ENCODE assay signal across 23 mouse cellular contexts in the genomic region with DNA sequence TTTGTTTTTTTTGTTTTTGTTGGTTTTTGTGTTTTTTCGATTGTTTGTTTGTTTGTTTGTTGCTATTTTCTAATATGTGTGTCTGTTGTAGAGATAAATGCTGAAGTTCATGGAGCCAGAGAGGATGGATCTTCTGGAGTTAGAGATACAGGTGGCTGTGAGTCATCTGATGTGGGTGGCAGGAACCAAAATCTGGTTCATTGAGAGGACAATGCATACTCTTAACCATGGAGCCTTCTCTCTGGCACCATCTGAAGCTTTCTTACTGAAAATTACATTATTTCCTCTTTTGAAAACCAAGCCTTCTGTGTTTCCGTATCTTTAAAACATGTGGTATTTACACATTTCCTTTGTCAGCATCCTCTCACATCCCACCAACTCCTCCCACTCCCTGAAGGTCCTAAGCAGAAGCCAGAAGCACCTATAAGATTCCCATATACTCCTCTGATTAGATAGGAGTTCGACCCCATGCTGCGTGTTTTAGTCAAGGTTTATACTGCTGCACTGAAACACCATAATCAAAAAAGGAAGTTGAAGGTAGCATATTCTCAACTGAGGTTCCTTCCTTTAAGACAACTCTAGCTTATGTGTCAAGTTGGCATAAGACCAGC. TPM values are rescaled to one million over a fixed set of nuclear protein-coding genes. Genes with fewer than 3 reads are reported as not detected.
DNase-seq lines count a peak whose midpoint lies in the region; ATAC-seq and TF ChIP-seq lines count a peak whose summit lies in the region.
"Had no signal": no experiment of that assay in that cellular context is flagged by ENCODE, and none has a peak within 500 bp of the region (broad histone marks: within the 10 kb centered on the region; RNA-seq: fewer than 3 reads in every experiment).

No protein-coding gene starts in this region.

- no peak for TF ChIP-seq CTCF in lung, adult 2 months (IDR thresholded peaks at IDR 0.05; ENCODE audit: insufficient read depth, low read length)

- intact Hi-C loops in left cerebral cortex, postnatal 36 days (cut with DNase I) = loop anchor here (10.0 kb wide), 1 partner anchor 46 kb away; no protein-coding TSS in a partner anchor

- H3K4me1 ChIP-seq in lung, adult 2 months (ENCODE audit: control insufficient read depth, insufficient read depth, low read length) = no peaks in the 10 kb centered on the region; the same call in 1 of the 2 replicates
- H3K4me1 ChIP-seq: embryonic facial prominence, embryonic 13.5 days had no signal

- TF ChIP-seq POLR2A in lung, adult 2 months (IDR thresholded peaks at IDR 0.05; ENCODE audit: borderline replicate concordance, extremely low read depth, low read depth, low read length) = no peak

- 62% methylated on average over 4 of the region's 4 CpGs for WGBS in lung, adult 2 months

- H3K4me3 ChIP-seq in lung, adult 2 months (replicated peaks; ENCODE audit: extremely low read depth, low read depth, low read length) = no peak overlapping the region
- H3K4me3 ChIP-seq: embryonic facial prominence, embryonic 13.5 days; midbrain, embryonic 13.5 days; myocyte had no signal

- DNase-seq in left cerebral cortex, adult 18-20 months (ENCODE audit: low spot score in 2 of 2) = peak; percentile 54 to 61
- DNase-seq in left cerebral cortex, postnatal 36 days (ENCODE audit: low spot score in 2 of 2) = no peak
- DNase-seq in A20 (ENCODE audit: low read depth, low spot score) = peak; percentile 63
- DNase-seq in lung, adult 2 months = no peak
- DNase-seq in urinary bladder, postnatal 4 days (ENCODE audit: low spot score in 2 of 2) = no peak
- no peak for DNase-seq in heart, adult 11 months
- DNase-seq: adrenal gland, adult 2 months; cerebellum, adult 2 months; gastrocnemius, postnatal 10 days; heart, postnatal 14 days; kidney, adult 18-20 months; kidney, postnatal 14 days; lung, embryonic 14.5 days; lung, postnatal 4 days; retina, postnatal 1 day; spleen, adult 18-20 months; thymus, postnatal 4 days had no signal

- ATAC-seq in granulocyte monocyte progenitor cell, adult 5-6 weeks (replicated peaks; ENCODE audit: poor library complexity, severe bottlenecking) = peak; percentile 54
- peak; percentile 18 for ATAC-seq in neutrophil, adult 5-6 weeks (ENCODE audit: extremely low read depth, insufficient number of reproducible peaks, low FRiP score, poor library complexity, severe bottlenecking)
- ATAC-seq: hindbrain, postnatal 0 days; midbrain, embryonic 13.5 days had no signal

RNA-seq across cellular contexts. Expression of gene Sorl1, which starts 14.3 kb away (rescaled TPM):
- total RNA-seq in left cerebral cortex, adult 18-20 months (2021) = 100 to 1,000 TPM; 180 to 243 TPM
- 100 to 1,000 TPM; 205 to 221 TPM for total RNA-seq in left cerebral cortex, postnatal 36 days (2021)
- 19.1 and 22.0 TPM in 2 replicates for total RNA-seq in granulocyte monocyte progenitor cell, adult 5-6 weeks (2014; fragmentation: Nextera tagmentation)
- total RNA-seq in granulocyte monocyte progenitor cell, adult 5-6 weeks (2017) = 29.8 and 45.2 TPM in 2 replicates
- 731 and 761 TPM in 2 replicates for total RNA-seq in neutrophil, adult 5-6 weeks (2017)
- polyA plus RNA-seq in lung, adult 2 months (2012; rRNA removed) = 55.1 and 77.9 TPM in 2 replicates

Comparison
In these comparisons a context has a peak if more than half of its experiments do, and no peak if none do; other contexts are left out.
1. DNase-seq: peak in left cerebral cortex, adult 18-20 months (2 of 2) and A20 (single experiment); none in left cerebral cortex, postnatal 36 days (0 of 2), lung, adult 2 months (single experiment), urinary bladder, postnatal 4 days (0 of 2) and heart, adult 11 months (single experiment).